Mouse (Mus musculus): ENCODE data around the gene Usp47. TPM values are rescaled to one million over a fixed set of nuclear protein-coding genes. Genes with fewer than 3 reads are reported as not detected.

The Usp47 gene
- total and polyA plus RNA-seq, 2 experiments from 2014 or later = 44.9 to 55.7 TPM

DNA sequence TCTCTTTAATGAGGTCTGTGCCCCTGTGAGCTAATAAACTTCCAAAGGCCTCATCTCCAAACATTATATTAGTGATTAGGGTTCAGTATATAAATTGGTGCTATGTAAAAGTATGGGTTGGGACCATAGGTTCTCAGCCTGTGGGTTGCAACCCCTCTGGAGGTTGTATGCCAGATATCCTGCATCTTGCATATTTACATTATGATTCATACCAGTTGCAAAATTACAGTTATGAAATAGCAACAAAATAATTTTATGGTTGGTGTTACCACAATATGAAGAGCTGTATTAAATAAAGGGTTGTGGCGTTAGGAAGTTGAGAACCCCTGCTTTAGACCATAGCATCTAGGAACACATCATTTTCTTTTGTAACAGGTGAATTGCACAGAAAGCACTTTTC lies 7.3 kb downstream of the Usp47 start:
- DNase-seq (ENCODE audit: low spot score) (no peak), ATAC-seq (no peak)
- Histone ChIP-seq H3K4me3 (ENCODE audit: low read length) (no peak overlapping the region), H3K4me1 (ENCODE audit: insufficient read depth, low read length) (peaks cover 7% of the 10 kb centered on the region; the same call in 1 of the 2 replicates), H3K27ac (no peak overlapping the region), H3K9me3 (ENCODE audit: low read length) (no peaks in the 10 kb centered on the region), H3K4me2 (ENCODE audit: low read depth, low read length) (no peak overlapping the region), H3K27me3 (ENCODE audit: insufficient read depth, low read length) (no peaks in the 10 kb centered on the region), H3K36me3 (ENCODE audit: insufficient read depth, low read length) (no peaks in the 10 kb centered on the region), H3K9ac (replicated peaks; ENCODE audit: low read length) (no peak overlapping the region)
- 91% methylated on average over 1 of the region's 1 CpGs for WGBS
- TF ChIP-seq CTCF (IDR thresholded peaks at IDR 0.05; ENCODE audit: low read depth) = no peak

DNA sequence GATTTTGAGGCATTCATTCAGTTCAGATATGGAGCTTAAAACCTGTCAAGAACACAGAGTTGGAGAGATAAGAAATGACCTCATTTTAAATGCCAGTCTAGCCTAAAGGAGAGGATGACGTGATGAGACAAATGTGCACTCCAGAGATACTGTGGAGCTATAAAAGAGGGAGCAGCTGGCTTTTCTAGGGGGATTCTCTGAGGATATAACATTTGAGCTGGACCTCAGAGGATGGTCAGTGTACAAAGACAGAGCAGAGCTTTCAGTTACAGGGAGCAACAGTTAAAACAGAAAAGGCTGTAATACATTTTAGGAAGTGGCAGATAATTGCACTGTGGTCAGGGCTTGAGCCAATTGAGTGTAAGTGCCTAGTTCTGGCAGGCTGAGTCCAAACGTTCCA lies 12.5 kb downstream of the Usp47 start:
- Histone ChIP-seq H3K9me3 (ENCODE audit: low read length) (no peaks in the 10 kb centered on the region), H3K9ac (replicated peaks; ENCODE audit: low read length) (no peak overlapping the region), H3K4me3 (ENCODE audit: low read length) (no peak overlapping the region), H3K27me3 (ENCODE audit: insufficient read depth, low read length) (no peaks in the 10 kb centered on the region), H3K4me2 (ENCODE audit: low read depth, low read length) (no peak overlapping the region), H3K27ac (no peak overlapping the region), H3K36me3 (ENCODE audit: insufficient read depth, low read length) (no peaks in the 10 kb centered on the region), H3K4me1 (ENCODE audit: insufficient read depth, low read length) (no peaks in the 10 kb centered on the region)
- WGBS = 26% methylated on average over 2 of the region's 2 CpGs
- no peak for ATAC-seq
- DNase-seq (ENCODE audit: low spot score) = no peak
- TF ChIP-seq CTCF (IDR thresholded peaks at IDR 0.05; ENCODE audit: low read depth) = no peak

DNA sequence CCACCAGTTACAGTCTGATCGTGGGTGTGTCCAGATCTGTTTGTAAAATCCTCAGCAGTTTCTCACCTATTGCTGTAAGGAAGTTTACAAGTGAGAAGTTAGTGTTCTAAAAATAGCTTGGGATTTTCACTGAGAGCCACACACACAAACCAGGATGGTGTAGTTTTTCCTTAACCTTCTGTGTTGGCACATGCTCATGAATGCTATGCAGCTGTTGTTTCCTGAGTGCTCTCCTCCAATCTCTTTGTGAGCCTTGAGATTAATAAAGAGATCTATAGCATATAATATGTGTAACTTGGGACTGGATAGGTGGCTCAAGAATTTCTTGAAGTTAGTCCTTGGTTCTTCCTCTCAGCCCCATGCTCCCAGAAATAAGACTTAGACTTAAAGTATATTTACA lies 13.3 kb downstream of the Usp47 start:
- Histone ChIP-seq H3K9ac (replicated peaks; ENCODE audit: low read length) (no peak overlapping the region), H3K27me3 (ENCODE audit: insufficient read depth, low read length) (no peaks in the 10 kb centered on the region), H3K36me3 (ENCODE audit: insufficient read depth, low read length) (no peaks in the 10 kb centered on the region), H3K4me3 (ENCODE audit: low read length) (no peak overlapping the region), H3K4me2 (ENCODE audit: low read depth, low read length) (no peak overlapping the region), H3K4me1 (ENCODE audit: insufficient read depth, low read length) (no peaks in the 10 kb centered on the region), H3K27ac (no peak overlapping the region), H3K9me3 (ENCODE audit: low read length) (no peaks in the 10 kb centered on the region)
- DNase-seq (ENCODE audit: low spot score) (no peak), ATAC-seq (no peak)
- WGBS = 91% methylated on average over 1 of the region's 1 CpGs
- no peak for TF ChIP-seq CTCF (IDR thresholded peaks at IDR 0.05; ENCODE audit: low read depth)

DNA sequence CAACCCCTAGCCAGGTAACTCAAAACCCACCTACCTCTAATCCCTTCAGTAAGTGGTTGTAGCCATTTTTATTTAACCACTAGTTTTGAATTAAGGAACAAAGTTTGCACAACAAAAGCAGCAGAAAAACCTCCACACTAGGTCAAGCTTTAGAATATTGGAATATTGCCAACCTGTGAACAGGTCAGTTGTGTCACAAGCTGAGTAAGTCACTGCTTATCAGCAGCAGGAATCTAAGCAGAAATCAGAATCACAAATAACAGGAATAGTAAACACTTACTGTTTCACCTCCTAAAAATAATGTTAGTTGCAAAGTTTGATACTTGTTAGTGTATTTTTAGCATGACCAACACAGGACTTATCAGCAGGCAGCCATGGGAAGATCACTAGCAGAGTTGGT lies 17.0 kb downstream of the Usp47 start:
- TF ChIP-seq CTCF (IDR thresholded peaks at IDR 0.05; ENCODE audit: low read depth) = no peak
- H3K27ac ChIP-seq = no peak overlapping the region
- no peaks in the 10 kb centered on the region for H3K36me3 ChIP-seq (ENCODE audit: insufficient read depth, low read length)
- no peaks in the 10 kb centered on the region for H3K4me1 ChIP-seq (ENCODE audit: insufficient read depth, low read length)
- H3K27me3 ChIP-seq (ENCODE audit: insufficient read depth, low read length) = no peaks in the 10 kb centered on the region
- no peak overlapping the region for H3K9ac ChIP-seq (replicated peaks; ENCODE audit: low read length)
- H3K4me3 ChIP-seq (ENCODE audit: low read length) = no peak overlapping the region
- ATAC-seq = no peak
- H3K9me3 ChIP-seq (ENCODE audit: low read length) = no peaks in the 10 kb centered on the region
- H3K4me2 ChIP-seq (ENCODE audit: low read depth, low read length) = no peak overlapping the region
- DNase-seq (ENCODE audit: low spot score) = no peak

DNA sequence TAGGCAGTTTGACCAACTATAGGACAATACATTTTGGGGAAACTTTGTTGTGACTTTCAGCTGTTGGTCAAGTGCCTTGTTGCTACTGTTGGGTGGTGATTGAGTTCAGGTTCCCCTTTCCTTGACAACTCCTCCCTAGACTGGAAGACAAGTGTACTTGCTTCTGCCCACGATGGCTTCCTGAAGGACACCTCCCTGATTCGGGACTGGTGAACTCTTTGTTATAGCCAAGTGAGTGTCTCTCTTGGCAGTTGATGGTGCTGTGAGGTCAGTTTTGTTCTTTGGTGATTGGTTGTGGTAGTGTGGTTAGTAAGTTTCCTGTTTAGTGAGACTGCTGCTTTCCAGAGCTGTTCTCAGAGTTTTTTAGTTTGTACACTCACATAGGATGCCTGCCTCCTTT lies 19.5 kb downstream of the Usp47 start:
- H3K4me2 ChIP-seq (ENCODE audit: low read depth, low read length) = no peak overlapping the region
- WGBS = 69% methylated on average over 2 of the region's 2 CpGs

DNA sequence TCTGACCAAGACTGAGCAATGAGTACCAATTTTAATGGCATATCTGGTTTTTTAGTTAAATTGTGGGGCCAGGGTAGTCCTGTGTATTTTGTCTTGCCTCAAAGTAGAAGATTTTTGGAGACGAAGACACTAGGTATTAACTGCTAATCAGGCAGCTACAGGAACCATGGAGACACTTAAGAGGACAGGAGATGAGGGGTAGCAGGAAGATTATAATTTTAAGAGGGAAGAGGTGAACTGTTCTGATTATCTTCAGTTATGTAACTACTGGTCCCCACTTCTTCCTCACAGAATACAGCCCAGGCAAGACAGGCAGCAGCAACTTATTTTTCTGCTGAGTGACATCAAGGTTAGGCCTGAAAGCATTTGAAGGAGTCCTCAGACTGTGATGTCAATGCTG lies 21.9 kb downstream of the Usp47 start:
- Histone ChIP-seq H3K9me3 (ENCODE audit: low read length) (no peaks in the 10 kb centered on the region), H3K4me3 (ENCODE audit: low read length) (no peak overlapping the region), H3K4me2 (ENCODE audit: low read depth, low read length) (no peak overlapping the region), H3K4me1 (ENCODE audit: insufficient read depth, low read length) (no peaks in the 10 kb centered on the region), H3K36me3 (ENCODE audit: insufficient read depth, low read length) (no peaks in the 10 kb centered on the region), H3K27ac (no peak overlapping the region), H3K27me3 (ENCODE audit: insufficient read depth, low read length) (no peaks in the 10 kb centered on the region), H3K9ac (replicated peaks; ENCODE audit: low read length) (no peak overlapping the region)
- ATAC-seq (no peak), DNase-seq (ENCODE audit: low spot score) (no peak)
- WGBS = 97% methylated on average over 1 of the region's 1 CpGs
- no peak for TF ChIP-seq CTCF (IDR thresholded peaks at IDR 0.05; ENCODE audit: low read depth)

More for the DNA sequence above, 19.5 kb downstream of the Usp47 start:
- ATAC-seq (no peak), DNase-seq (ENCODE audit: low spot score) (no peak)
- no peak overlapping the region for H3K27ac ChIP-seq
- no peaks in the 10 kb centered on the region for H3K27me3 ChIP-seq (ENCODE audit: insufficient read depth, low read length)
- TF ChIP-seq CTCF (IDR thresholded peaks at IDR 0.05; ENCODE audit: low read depth) = no peak
- H3K9me3 ChIP-seq (ENCODE audit: low read length) = no peaks in the 10 kb centered on the region
- H3K36me3 ChIP-seq (ENCODE audit: insufficient read depth, low read length) = no peaks in the 10 kb centered on the region
- no peak overlapping the region for H3K4me3 ChIP-seq (ENCODE audit: low read length)
- no peaks in the 10 kb centered on the region for H3K4me1 ChIP-seq (ENCODE audit: insufficient read depth, low read length)
- no peak overlapping the region for H3K9ac ChIP-seq (replicated peaks; ENCODE audit: low read length)

DNA sequence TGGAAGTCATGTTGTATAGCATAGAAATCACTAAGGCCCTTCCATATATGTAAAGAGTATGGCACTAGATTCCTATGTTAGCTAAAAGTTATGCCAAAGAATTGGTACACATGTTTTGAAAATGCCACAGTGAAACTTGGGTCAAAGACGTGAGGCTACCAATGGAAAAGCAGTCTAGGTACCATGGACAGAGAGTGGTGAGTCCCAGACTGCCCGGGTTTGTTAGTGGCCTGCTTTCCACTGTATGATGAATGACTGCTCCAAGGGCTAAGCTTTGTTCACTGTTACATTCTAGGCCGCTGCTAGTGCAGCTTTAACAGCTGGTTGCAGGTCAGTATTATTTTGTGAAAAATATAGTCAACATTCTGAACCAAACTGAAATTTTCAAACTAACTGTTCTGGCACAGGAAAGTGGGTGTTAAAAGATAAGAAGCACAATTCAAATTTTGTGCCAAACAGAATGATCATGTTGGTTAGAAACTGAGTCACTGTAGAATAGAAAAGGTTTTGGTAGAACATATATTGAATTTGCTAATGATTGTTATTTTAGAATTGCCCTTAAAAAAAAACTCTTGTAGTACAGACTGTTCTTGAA lies 22.6 kb downstream of the Usp47 start:
- no peak for TF ChIP-seq CTCF (IDR thresholded peaks at IDR 0.05; ENCODE audit: low read depth)
- H3K36me3 ChIP-seq (ENCODE audit: insufficient read depth, low read length) = no peaks in the 10 kb centered on the region
- H3K4me2 ChIP-seq (ENCODE audit: low read depth, low read length) = no peak overlapping the region
- DNase-seq (ENCODE audit: low spot score) (no peak), ATAC-seq (no peak)
- H3K9me3 ChIP-seq (ENCODE audit: low read length) = no peaks in the 10 kb centered on the region
- no peak overlapping the region for H3K27ac ChIP-seq
- no peaks in the 10 kb centered on the region for H3K4me1 ChIP-seq (ENCODE audit: insufficient read depth, low read length)
- H3K4me3 ChIP-seq (ENCODE audit: low read length) = no peak overlapping the region
- H3K9ac ChIP-seq (replicated peaks; ENCODE audit: low read length) = no peak overlapping the region
- H3K27me3 ChIP-seq (ENCODE audit: insufficient read depth, low read length) = no peaks in the 10 kb centered on the region
- WGBS = 63% methylated on average over 3 of the region's 3 CpGs

Measured in hindbrain, postnatal 0 days (tissue).